Mouse (Mus musculus): ENCODE data around the gene Syap1.

DNA sequence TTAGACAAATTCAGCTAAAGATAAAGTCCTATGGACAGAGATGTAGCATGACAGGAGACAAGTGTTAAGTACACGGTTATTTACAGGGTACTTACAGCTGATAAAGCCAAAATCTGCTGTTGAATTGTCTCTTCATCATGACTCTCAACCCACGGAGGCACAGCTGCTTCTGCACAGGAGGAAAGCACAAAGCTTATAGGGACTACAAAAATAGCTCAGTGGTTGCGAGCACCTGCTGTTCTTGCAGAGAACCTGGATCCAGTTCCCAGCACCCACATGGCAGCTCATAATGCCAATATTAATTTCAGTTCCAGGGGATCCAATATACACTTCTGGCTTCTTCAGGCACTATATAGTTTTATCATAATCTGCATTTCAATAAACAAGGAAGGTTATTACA, 10.0 kb downstream of the Syap1 start:
- TF ChIP-seq CTCF (conservative IDR thresholded peaks at IDR 0.05; ENCODE audit: low read length) (no peak), NANOG (IDR thresholded peaks at IDR 0.05; ENCODE audit: borderline replicate concordance, low read length) (no peak), POU5F1 (IDR thresholded peaks at IDR 0.05; ENCODE audit: borderline replicate concordance, low read length) (no peak)

Measured in E14TG2a.4 (cell line).